Mouse (Mus musculus): ENCODE data around the gene Rnaseh2a. TPM values are rescaled to one million over a fixed set of nuclear protein-coding genes. Genes with fewer than 3 reads are reported as not detected.

Gene Rnaseh2a
- polyA plus RNA-seq, 1 experiment from 2014 or later: 173 TPM

DNA sequence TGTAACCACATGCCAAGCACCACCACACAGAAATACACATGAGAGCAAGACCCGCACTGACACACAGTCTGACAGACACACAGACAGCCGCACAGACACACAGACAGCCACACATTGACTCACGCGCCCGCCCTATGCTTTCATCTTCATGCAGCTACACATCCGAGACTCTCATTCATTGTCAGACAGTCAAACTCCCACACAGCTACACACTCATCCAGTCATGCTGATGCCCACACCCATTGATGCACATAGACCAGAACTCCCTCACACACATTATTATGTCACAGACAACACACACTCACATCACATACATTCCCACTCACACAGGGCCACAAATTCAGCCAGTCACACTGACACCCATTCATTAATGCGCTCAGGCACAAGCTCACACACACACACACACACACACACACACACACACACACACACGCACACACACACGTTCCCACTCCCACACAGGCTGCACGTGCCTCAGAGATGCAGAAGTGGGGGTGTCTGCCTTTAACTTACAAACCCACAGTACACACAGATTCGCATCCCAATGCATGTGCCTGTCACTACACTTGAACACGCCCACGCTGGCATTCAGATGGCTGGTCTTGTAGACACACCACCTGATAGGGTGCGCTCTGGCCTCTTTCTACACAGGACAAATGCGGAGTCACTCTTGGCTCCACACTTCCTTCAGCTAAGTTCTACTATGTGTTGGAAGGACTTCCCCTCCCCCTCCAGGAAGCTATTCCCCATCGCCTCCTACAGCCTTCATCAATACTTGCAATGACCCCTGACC, 35.6 kb downstream of the Rnaseh2a start:
- DNase-seq (ENCODE audit: extremely low spot score, low spot score): no peak
- H3K27me3 ChIP-seq (ENCODE audit: poor library complexity, severe bottlenecking): peaks cover 92% of the 10 kb centered on the region

DNA sequence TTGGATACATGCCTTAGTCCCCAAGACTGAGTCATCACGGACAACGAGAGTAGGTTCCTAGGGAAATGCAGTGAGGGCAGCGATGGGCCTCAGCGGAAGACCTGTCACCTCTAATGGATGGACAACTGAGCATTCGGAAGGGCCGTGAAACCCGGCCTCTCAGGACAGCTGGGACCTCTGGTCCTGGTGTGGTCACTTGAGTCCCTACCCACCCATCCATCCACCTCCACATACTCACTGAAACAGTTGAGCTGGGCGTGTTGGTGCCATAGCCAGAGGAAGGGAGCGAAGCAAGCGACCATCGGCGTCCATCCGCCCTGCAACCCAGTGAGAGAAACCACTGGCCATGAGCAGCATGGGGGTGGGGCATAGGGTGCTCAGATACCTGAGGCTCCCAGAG, 39.0 kb downstream of the Rnaseh2a start:
- Histone ChIP-seq H3K4me1 (peaks cover 33% of the 10 kb centered on the region), H3K4me3 (no peak overlapping the region), H3K27ac (no peak overlapping the region), H3K27me3 (ENCODE audit: poor library complexity, severe bottlenecking) (peaks cover 79% of the 10 kb centered on the region), H3K36me3 (replicated peaks) (no peaks in the 10 kb centered on the region), H3K9me3 (no peaks in the 10 kb centered on the region)
- DNase-seq (ENCODE audit: extremely low spot score, low spot score): no peak
- WGBS: 90% methylated on average over 13 of the region's 13 CpGs

More for the DNA sequence above, 35.6 kb downstream of the Rnaseh2a start:
- H3K9me3 ChIP-seq: no peaks in the 10 kb centered on the region
- H3K27ac ChIP-seq: no peak overlapping the region
- no peaks in the 10 kb centered on the region for H3K36me3 ChIP-seq (replicated peaks)
- WGBS: 87% methylated on average over 16 of the region's 16 CpGs
- peaks cover 44% of the 10 kb centered on the region for H3K4me1 ChIP-seq
- no peak overlapping the region; the same call in 1 of the 2 replicates for H3K4me3 ChIP-seq

DNA sequence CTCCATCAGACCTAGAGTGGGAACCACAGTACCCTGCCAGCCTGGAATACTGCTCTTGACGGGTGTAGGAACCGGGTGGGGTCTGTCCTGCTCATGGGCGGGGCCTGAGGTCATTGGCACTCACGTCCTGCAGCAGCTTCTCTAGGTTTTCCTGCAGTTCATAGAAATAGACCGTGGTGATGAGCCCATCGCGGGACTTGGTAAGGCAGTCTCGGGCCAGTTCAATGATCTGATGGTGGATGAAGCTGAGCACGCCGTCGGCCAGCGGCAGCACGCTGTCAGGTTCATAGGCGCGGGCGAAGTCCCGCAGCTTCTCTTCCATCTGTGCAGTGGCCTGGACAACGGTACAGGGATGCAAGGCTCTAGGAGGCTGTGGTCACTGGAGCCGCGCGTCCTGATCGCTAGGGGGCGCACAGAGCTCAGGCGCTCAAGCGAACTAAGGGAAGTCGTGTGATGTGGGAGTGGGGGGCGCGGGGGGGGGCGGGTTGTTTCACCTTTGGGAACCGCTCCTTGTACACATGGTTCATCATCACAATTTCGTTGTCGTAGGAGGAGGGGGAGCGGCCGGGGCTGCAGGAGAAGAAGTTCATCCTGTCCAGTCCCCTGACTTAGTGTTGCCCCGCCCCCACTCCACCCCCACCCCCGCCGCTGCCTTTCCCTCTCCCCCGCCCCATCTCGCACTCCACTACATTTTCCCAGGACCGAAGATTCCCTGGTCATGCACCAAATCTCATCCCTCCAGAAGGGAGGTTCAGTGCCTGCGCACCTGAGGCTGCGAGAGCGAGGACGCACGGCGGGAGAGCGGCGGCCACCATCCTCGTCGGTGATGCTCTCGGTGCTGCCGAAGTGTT, 40.9 kb downstream of the Rnaseh2a start:
- H3K9me3 ChIP-seq: no peaks in the 10 kb centered on the region
- peaks cover 70% of the 10 kb centered on the region for H3K27me3 ChIP-seq (ENCODE audit: poor library complexity, severe bottlenecking)
- peak overlapping the region; percentile 62 for H3K27ac ChIP-seq
- H3K4me1 ChIP-seq: peaks cover 15% of the 10 kb centered on the region
- 3% methylated on average over 52 of the region's 52 CpGs for WGBS
- peak overlapping the region; percentile 59 for H3K4me3 ChIP-seq
- no peaks in the 10 kb centered on the region for H3K36me3 ChIP-seq (replicated peaks)
- DNase-seq (ENCODE audit: extremely low spot score, low spot score): peak; percentile 80

DNA sequence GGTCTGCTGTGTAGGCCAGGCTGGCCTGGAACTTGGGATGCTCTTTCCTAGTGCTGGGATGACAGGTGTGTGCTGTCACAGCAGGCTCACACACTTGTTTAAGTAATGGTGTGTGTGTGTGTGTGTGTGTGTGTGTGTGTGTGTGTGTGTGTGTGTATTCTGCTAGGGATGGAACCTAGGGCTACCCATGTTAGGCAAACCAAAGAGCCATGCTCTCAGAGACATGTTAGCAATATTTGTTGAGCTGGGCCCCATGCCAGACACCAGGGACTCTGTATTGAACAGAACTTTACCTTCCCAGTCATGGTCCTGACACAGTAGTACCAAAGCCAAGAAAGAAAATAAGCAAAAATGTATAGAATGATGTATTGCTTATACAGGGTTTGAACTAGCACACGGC, 42.1 kb downstream of the Rnaseh2a start:
- H3K27me3 ChIP-seq (ENCODE audit: poor library complexity, severe bottlenecking): peaks cover 69% of the 10 kb centered on the region
- H3K4me1 ChIP-seq: peaks cover 15% of the 10 kb centered on the region

DNA sequence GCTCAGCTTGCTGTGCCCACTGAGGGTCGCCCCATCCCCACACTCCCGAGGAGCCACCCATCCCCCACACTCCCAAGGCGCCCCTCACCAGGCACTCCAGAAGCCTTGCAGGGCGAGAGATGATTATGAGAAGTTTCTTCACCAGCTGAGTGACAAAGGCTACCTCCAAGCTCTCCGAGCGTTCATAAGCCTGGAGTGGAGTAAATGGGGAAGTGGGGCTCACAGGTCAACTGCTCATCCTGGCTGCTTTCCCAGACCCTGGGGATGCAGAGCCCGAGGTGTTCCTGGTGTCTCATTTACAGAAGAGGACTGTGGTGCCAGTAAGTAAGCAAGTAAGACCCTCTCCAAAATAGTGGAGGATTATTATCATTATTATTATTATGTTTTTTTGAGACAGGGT, 44.0 kb downstream of the Rnaseh2a start:
- WGBS: 82% methylated on average over 7 of the region's 7 CpGs
- H3K27me3 ChIP-seq (ENCODE audit: poor library complexity, severe bottlenecking): peaks cover 50% of the 10 kb centered on the region

More for the DNA sequence above, 42.1 kb downstream of the Rnaseh2a start:
- DNase-seq (ENCODE audit: extremely low spot score, low spot score): no peak
- Histone ChIP-seq H3K36me3 (replicated peaks) (no peaks in the 10 kb centered on the region), H3K4me3 (no peak overlapping the region), H3K27ac (no peak overlapping the region), H3K9me3 (no peaks in the 10 kb centered on the region)
- 98% methylated on average over 1 of the region's 1 CpGs for WGBS

DNA sequence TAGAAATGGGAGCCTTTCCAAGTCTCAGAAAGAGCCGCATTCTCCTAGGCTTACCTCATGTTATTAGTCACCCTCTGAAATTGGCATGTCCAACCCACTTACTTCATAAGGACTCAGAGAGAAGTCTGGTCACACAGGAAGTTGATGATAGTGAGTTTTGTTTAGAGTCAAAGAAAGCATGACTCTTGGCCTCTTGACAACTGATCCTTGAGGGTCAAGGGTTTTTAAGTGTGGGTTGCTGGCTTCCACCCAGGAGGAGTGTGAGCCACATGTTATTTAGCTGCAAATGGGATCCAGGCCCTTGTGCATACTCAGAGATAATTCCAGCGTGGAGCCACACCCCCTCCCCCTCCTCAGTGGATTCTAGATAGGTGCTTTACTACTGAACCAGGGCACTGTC, 48.0 kb downstream of the Rnaseh2a start:
- no peak for DNase-seq (ENCODE audit: extremely low spot score, low spot score)
- H3K9me3 ChIP-seq: no peaks in the 10 kb centered on the region
- 80% methylated on average over 2 of the region's 2 CpGs for WGBS
- no peak overlapping the region for H3K27ac ChIP-seq
- H3K4me1 ChIP-seq: peaks cover 6% of the 10 kb centered on the region
- no peak overlapping the region for H3K4me3 ChIP-seq
- peaks cover 42% of the 10 kb centered on the region for H3K27me3 ChIP-seq (ENCODE audit: poor library complexity, severe bottlenecking)
- peaks cover 3% of the 10 kb centered on the region; the same call in 1 of the 2 replicates for H3K36me3 ChIP-seq (replicated peaks)

More for the DNA sequence above, 44.0 kb downstream of the Rnaseh2a start:
- Histone ChIP-seq H3K4me1 (peaks cover 15% of the 10 kb centered on the region), H3K27ac (no peak overlapping the region), H3K9me3 (no peaks in the 10 kb centered on the region), H3K36me3 (replicated peaks) (no peaks in the 10 kb centered on the region; the same call in 1 of the 2 replicates), H3K4me3 (no peak overlapping the region)
- DNase-seq (ENCODE audit: extremely low spot score, low spot score): no peak

DNA sequence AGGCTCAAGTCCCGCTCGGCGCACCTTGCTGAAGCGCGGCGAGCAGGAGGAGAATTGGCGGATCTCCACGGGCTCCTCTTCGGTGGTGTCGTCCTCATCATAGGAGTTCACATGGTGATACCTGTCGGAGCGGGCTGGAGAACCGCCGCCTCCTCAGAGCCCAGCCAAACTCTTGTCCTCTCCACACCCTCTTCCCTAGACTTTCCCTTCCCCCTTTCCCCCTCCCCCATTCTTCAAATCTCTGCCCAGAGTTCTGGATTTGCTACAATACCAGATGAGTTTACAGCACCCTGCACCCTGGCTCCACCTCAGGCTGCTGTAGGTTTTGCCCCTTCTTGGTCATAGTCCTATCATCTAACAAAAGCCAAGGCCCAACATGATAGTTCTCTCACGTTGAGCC, 50.9 kb downstream of the Rnaseh2a start:
- Histone ChIP-seq H3K4me1 (peaks cover 9% of the 10 kb centered on the region), H3K4me3 (no peak overlapping the region), H3K27ac (no peak overlapping the region), H3K27me3 (ENCODE audit: poor library complexity, severe bottlenecking) (peaks cover 58% of the 10 kb centered on the region), H3K36me3 (replicated peaks) (peaks cover 8% of the 10 kb centered on the region; the same call in 1 of the 2 replicates), H3K9me3 (peaks cover 4% of the 10 kb centered on the region; the same call in 1 of the 2 replicates)
- no peak for DNase-seq (ENCODE audit: extremely low spot score, low spot score)
- 96% methylated on average over 15 of the region's 15 CpGs for WGBS

DNA sequence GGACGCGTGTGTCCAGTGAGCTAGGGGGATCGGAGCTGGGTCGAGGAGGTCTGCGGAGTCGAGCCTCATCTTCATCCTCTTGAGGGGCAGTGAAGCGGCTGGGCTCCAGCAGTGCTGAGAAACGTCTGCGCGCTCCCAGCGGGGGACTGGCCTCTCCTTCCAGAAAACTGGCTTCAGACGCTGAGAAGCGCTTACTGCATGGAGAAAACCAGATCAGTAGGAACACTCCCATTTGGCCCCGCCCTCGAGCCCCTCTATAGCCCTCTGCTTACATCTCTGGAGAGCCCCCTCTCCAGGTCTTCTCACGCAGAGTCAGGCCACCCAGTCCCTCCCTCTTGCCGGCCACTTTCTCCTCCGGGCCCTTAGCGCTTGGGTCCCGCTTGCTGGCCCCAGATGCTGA, 51.8 kb downstream of the Rnaseh2a start:
- H3K9me3 ChIP-seq: peaks cover 4% of the 10 kb centered on the region; the same call in 1 of the 2 replicates
- no peak for DNase-seq (ENCODE audit: extremely low spot score, low spot score)
- peaks cover 8% of the 10 kb centered on the region; the same call in 1 of the 2 replicates for H3K36me3 ChIP-seq (replicated peaks)
- peaks cover 64% of the 10 kb centered on the region for H3K27me3 ChIP-seq (ENCODE audit: poor library complexity, severe bottlenecking)
- 38% methylated on average over 20 of the region's 20 CpGs for WGBS
- peaks cover 18% of the 10 kb centered on the region for H3K4me1 ChIP-seq
- peak overlapping the region; percentile 11; the same call in 1 of the 2 replicates for H3K4me3 ChIP-seq
- no peak overlapping the region for H3K27ac ChIP-seq

DNA sequence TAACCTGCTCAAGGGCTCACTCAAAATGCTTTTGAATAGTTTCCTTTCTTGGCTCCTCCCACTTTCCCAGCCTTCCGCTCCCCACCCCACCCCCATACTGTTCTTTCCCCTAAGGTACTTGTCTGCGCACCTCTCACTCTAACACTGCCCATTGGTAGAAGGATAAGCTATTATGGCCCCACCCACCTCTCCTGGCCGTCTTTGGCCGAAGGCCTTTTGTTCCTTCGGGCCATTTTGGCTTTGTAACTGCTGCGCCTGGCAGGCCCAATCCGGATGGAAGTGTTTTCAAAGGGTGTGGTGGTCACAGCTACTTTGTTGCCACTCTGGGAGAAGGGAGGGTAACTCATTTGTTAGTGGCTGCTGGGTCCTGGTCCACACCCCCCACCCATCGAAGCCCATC, 54.3 kb downstream of the Rnaseh2a start:
- 89% methylated on average over 8 of the region's 8 CpGs for WGBS

DNA sequence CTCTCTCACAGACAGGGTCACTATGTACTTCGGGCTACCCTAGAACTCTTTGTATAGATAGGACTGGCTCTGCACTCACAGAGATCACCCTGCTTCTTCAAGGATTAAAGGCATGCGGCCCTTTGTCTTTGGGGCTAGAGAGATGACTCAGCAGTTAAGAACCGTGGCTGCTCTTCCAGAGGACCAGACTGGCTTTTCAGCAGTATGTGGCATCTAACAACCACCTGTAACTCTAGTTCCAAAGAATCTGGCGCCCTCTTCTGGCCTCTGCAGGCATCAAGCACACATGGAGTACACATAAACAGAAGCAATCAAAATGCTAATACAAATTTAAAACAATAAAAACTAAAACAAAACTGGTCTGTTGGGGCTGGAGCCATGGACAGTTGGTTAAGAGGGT, 55.6 kb downstream of the Rnaseh2a start:
- Histone ChIP-seq H3K36me3 (replicated peaks) (peaks cover 10% of the 10 kb centered on the region), H3K27ac (no peak overlapping the region), H3K4me3 (peak overlapping the region; percentile 56), H3K4me1 (peaks cover 34% of the 10 kb centered on the region), H3K27me3 (ENCODE audit: poor library complexity, severe bottlenecking) (peaks cover 97% of the 10 kb centered on the region), H3K9me3 (peaks cover 4% of the 10 kb centered on the region; the same call in 1 of the 2 replicates)
- 32% methylated on average over 4 of the region's 4 CpGs for WGBS
- peak; percentile 44 for DNase-seq (ENCODE audit: extremely low spot score, low spot score)

More for the DNA sequence above, 54.3 kb downstream of the Rnaseh2a start:
- DNase-seq (ENCODE audit: extremely low spot score, low spot score): no peak
- Histone ChIP-seq H3K9me3 (peaks cover 4% of the 10 kb centered on the region; the same call in 1 of the 2 replicates), H3K4me3 (no peak overlapping the region), H3K27ac (no peak overlapping the region), H3K36me3 (replicated peaks) (peaks cover 11% of the 10 kb centered on the region), H3K27me3 (ENCODE audit: poor library complexity, severe bottlenecking) (peaks cover 86% of the 10 kb centered on the region), H3K4me1 (peaks cover 24% of the 10 kb centered on the region)

DNA sequence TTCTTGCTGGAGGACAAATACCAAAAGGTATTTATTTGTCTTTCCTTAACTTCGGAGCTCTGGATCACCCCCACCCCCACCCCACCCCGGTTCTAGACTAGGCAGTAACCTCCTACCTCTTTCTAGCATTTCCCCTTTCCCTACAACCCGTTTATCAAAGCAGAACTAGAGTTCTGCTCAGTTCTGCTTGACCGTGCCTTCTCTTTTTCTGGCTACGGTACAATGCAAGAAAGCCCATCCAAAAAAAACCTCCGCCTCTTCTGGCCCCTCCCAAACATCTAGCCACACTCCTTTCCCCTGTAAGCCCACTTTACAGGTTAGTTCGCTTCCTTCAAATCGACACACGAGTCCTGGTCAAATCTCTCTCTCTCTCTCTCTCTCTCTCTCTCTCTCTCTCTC, 56.1 kb downstream of the Rnaseh2a start:
- 17% methylated on average over 9 of the region's 9 CpGs for WGBS
- H3K27me3 ChIP-seq (ENCODE audit: poor library complexity, severe bottlenecking): peaks cover 97% of the 10 kb centered on the region
- H3K27ac ChIP-seq: peak overlapping the region; percentile 27; the same call in 1 of the 2 replicates

DNA sequence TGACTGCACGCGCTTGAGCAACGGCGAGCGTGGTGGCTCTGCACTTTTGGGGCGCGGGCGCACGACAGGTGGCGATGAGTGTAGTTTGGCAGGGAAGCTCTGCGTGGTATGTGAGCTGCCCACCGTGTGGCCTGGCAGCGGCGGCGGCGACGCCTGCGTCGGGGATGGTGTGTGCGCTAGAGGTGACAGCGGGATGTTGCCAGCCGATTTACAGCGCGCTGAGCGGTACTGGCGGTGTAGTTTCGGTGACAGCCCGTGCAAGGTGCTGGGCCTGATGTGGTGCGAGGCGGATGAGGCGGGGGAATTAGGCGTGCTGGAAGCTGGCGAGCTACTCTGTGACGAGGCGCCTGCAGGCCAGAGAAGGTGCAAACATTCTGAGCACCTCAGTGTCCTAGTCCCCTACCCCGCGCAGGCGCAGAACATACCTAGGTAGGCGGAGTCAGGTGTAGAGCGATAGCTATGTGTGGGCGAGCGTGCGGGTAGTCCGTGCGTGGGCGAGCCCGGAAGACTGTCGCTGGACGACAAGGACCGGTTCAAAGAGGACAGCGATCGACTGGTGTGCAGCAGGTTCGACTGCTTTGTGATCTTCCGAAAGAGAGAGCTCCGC, 56.6 kb downstream of the Rnaseh2a start:
- Histone ChIP-seq H3K9me3 (peaks cover 4% of the 10 kb centered on the region; the same call in 1 of the 2 replicates), H3K4me3 (peak overlapping the region; percentile 56), H3K36me3 (replicated peaks) (peaks cover 10% of the 10 kb centered on the region), H3K4me1 (peaks cover 40% of the 10 kb centered on the region), H3K27ac (0 out of 2 replicates have a peak overlapping the region, but pooled peaks have one; percentile 27), H3K27me3 (ENCODE audit: poor library complexity, severe bottlenecking) (peaks cover 92% of the 10 kb centered on the region)
- peak; percentile 69 for DNase-seq (ENCODE audit: extremely low spot score, low spot score)
- 2% methylated on average over 55 of the region's 55 CpGs for WGBS

More for the DNA sequence above, 56.1 kb downstream of the Rnaseh2a start:
- DNase-seq (ENCODE audit: extremely low spot score, low spot score): no peak
- H3K36me3 ChIP-seq (replicated peaks): peaks cover 10% of the 10 kb centered on the region
- peaks cover 4% of the 10 kb centered on the region; the same call in 1 of the 2 replicates for H3K9me3 ChIP-seq
- H3K4me3 ChIP-seq: peak overlapping the region; percentile 56
- H3K4me1 ChIP-seq: peaks cover 38% of the 10 kb centered on the region
